Mouse (Mus musculus): ENCODE data around the gene Castor1. TPM values are rescaled to one million over a fixed set of nuclear protein-coding genes. Genes with fewer than 3 reads are reported as not detected.

Gene Castor1
- total and polyA plus RNA-seq, 3 experiments: 4.5 to 8.4 (median 8.2) TPM

DNA sequence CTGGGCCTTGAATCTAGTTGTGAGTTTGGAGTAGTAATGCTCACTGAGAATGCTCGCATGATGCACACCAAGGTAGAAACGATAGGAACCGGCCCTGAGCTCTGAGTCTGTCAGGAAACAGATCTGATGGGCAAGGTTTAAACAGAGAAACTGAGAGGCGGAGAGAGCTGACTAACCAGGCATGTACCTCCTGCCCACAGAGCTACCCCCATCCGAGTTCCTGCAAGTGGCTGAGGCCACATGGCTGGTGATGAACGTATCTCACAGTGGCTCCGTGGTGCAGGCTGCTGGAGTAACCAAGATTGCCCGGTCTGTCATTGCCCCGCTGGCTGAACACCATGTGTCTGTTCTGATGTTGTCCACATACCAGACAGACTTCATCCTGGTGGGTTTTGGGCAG, 1.9 kb downstream of the Castor1 start:
- Histone ChIP-seq H3K4me1 (ENCODE audit: insufficient read depth, low read depth, low read length) (peaks cover 80% of the 10 kb centered on the region), H3K4me3 (ENCODE audit: low read depth, low read length) (no peak overlapping the region; the same call in 1 of the 2 replicates), H3K9me3 (replicated peaks) (no peaks in the 10 kb centered on the region), H3K36me3 (replicated peaks) (peaks cover 37% of the 10 kb centered on the region), H3K27me3 (ENCODE audit: insufficient read depth, low read length) (peaks cover 2% of the 10 kb centered on the region; the same call in 1 of the 2 replicates)
- DNase-seq (ENCODE audit: low spot score) (no peak), ATAC-seq (ENCODE audit: extremely low read depth, insufficient number of reproducible peaks, low FRiP score, poor library complexity, severe bottlenecking) (no peak)
- TF ChIP-seq GATA2 (IDR thresholded peaks at IDR 0.05; ENCODE audit: borderline replicate concordance, low read depth, low read length): no peak
- TF ChIP-seq POLR2AphosphoS5 (IDR thresholded peaks at IDR 0.05; ENCODE audit: insufficient replicate concordance, low read depth, low read length): no peak
- TF ChIP-seq TAL1 (conservative IDR thresholded peaks at IDR 0.05; ENCODE audit: low read depth, low read length): no peak
- TF ChIP-seq GATA1 (IDR thresholded peaks at IDR 0.05; ENCODE audit: borderline replicate concordance, low read length): no peak
- TF ChIP-seq CTCF (IDR thresholded peaks at IDR 0.05; ENCODE audit: low read depth, low read length): no peak

DNA sequence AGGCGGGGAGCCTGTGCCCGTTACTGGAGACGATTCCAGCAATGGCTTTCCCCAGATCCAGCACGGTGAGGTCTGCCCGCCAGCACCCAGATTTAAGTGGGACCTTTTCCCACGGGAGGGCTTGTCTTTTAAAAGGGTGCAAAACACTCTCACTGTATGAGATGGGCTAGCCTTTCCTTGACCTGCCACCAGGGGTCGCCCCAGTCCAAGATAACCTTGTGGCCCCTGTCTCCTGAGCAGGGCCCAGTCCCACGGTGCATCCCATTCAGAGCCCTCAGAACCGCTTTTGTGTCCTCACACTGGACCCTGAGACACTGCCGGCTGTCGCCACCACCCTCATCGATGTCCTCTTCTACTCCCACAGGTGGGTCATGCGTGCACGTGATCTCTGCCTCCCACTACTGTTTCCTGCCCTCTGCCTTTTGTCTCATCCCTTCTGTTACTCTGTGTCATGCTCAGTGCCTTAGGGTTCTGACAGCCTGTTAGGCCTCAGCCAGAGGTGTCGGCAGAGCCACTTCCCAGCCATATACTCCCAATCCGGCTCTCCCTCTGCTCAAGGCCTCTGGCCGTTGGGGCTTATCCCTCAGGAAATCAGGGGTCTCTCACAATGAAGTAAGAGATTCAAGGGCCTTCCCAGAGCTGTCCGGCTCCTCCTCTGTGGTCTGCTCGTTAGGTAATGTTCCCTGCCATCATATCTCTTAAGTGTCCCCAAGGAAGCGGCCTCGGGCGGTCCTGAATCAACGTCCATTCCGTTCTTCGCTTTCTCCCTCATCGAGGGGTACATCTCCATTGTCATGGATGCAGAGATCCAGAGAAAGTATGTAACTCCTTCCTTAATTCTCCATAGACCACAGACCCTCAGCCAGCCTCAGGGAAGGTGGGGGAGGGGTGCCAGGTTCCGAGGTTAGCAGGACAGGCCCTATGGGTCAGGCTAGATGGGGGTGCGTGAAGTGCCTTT, 2.7 kb downstream of the Castor1 start:
- peak; percentile 74 for DNase-seq (ENCODE audit: low spot score)
- H3K4me3 ChIP-seq (ENCODE audit: low read depth, low read length): no peak overlapping the region; the same call in 1 of the 2 replicates
- TF ChIP-seq GATA2 (IDR thresholded peaks at IDR 0.05; ENCODE audit: borderline replicate concordance, low read depth, low read length) (no peak), TAL1 (conservative IDR thresholded peaks at IDR 0.05; ENCODE audit: low read depth, low read length) (no peak), POLR2AphosphoS5 (IDR thresholded peaks at IDR 0.05; ENCODE audit: insufficient replicate concordance, low read depth, low read length) (no peak), CTCF (IDR thresholded peaks at IDR 0.05; ENCODE audit: low read depth, low read length) (peak; percentile 94), GATA1 (IDR thresholded peaks at IDR 0.05; ENCODE audit: borderline replicate concordance, low read length) (no peak)
- peaks cover 88% of the 10 kb centered on the region for H3K4me1 ChIP-seq (ENCODE audit: insufficient read depth, low read depth, low read length)
- peaks cover 2% of the 10 kb centered on the region; the same call in 1 of the 2 replicates for H3K27me3 ChIP-seq (ENCODE audit: insufficient read depth, low read length)
- no peaks in the 10 kb centered on the region for H3K9me3 ChIP-seq (replicated peaks)
- ATAC-seq (ENCODE audit: extremely low read depth, insufficient number of reproducible peaks, low FRiP score, poor library complexity, severe bottlenecking): peak; percentile 25; the same call in 1 of the 2 replicates
- peaks cover 33% of the 10 kb centered on the region for H3K36me3 ChIP-seq (replicated peaks)

DNA sequence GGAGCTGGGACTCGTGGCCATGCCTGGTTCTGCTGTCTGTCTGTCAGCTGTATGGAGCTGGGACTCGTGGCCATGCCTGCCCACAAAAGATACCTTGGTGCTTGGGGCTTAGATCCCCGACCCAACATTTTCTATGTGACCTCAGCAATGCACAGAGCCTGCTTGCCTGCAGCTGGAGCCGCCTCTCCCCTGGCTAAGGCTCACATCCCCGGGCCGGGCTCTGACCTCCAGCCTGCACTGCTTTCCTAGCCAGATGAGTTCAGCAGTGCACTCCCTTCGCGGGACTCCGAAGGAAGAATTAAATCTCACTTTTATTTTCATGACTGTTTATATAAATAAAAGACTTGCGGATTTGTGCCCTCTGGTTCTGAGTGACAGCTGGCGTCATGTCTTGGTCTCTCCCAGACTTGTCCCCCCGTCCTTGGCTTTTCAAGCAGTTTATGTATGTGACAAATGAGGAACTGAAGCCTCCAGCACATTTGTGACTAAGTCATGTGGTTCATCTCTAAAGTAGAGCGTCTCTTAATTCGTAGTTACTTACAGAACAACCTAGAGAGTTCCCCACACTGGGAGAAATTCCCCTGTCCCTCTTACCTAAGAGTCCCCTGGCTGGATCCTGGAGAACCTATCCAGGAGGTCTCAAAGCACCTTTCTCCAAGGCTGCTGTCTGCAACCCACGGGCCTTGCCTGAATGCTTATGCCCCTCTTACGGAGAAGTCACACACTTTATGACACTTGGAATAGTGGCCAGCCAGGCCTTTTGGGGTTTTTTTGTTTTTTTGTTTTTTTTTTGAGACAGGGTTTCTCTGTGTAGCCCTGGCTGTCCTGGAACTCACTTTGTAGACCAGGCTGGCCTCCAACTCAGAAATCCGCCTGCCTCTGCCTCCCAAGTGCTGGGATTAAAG, 4.3 kb downstream of the Castor1 start:
- no peak for ATAC-seq (ENCODE audit: extremely low read depth, insufficient number of reproducible peaks, low FRiP score, poor library complexity, severe bottlenecking)
- peaks cover 2% of the 10 kb centered on the region; the same call in 1 of the 2 replicates for H3K27me3 ChIP-seq (ENCODE audit: insufficient read depth, low read length)
- H3K4me3 ChIP-seq (ENCODE audit: low read depth, low read length): no peak overlapping the region
- DNase-seq (ENCODE audit: low spot score): no peak
- no peaks in the 10 kb centered on the region for H3K9me3 ChIP-seq (replicated peaks)
- H3K4me1 ChIP-seq (ENCODE audit: insufficient read depth, low read depth, low read length): peaks cover 91% of the 10 kb centered on the region
- TF ChIP-seq CTCF (IDR thresholded peaks at IDR 0.05; ENCODE audit: low read depth, low read length): no peak
- TF ChIP-seq POLR2AphosphoS5 (IDR thresholded peaks at IDR 0.05; ENCODE audit: insufficient replicate concordance, low read depth, low read length): no peak
- no peak for TF ChIP-seq GATA2 (IDR thresholded peaks at IDR 0.05; ENCODE audit: borderline replicate concordance, low read depth, low read length)
- no peak for TF ChIP-seq TAL1 (conservative IDR thresholded peaks at IDR 0.05; ENCODE audit: low read depth, low read length)
- no peak for TF ChIP-seq GATA1 (IDR thresholded peaks at IDR 0.05; ENCODE audit: borderline replicate concordance, low read length)
- peaks cover 34% of the 10 kb centered on the region for H3K36me3 ChIP-seq (replicated peaks)

DNA sequence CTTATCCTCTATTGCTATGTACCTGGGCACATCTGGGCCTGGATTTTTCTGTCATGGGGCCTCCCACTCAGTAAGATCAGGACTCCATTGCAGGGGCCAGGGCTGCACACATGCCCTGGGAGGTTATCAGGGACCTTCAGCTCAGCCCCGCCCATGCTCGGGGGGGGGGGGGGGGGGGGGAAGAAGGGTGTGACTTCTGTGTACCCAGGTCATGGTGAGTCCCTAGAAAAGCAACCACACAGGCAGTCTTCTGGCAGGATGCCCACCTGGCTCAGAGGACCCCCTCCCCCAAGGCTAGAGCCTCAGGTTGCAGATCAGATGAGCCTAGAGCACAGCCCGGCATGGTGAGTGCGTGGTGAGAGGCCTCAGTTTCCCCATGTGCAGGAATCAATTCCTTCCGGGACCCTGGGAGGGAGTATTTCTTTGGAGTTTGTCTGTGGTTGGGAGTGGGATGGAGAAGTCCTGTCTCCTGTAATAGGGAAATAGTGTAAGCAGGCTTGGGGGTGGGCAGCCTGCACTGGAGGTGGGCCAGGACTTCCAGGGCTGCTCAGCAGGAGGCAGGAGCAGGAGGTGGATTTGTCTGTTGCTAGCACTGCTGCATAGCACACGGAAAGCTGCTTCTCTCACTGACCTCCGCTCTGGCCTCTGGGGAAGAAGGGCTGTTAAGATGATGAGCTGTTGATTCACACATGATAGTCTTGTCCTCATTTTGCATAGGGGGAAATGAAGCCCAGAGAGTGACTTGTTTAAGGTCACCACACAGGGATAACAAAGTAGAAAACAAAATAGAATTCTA, 5.6 kb downstream of the Castor1 start:
- no peaks in the 10 kb centered on the region for H3K27me3 ChIP-seq (ENCODE audit: insufficient read depth, low read length)
- ATAC-seq (ENCODE audit: extremely low read depth, insufficient number of reproducible peaks, low FRiP score, poor library complexity, severe bottlenecking): 0 out of 2 replicates have a peak, but pooled peaks have one; percentile 36
- peak overlapping the region; percentile 70 for H3K4me3 ChIP-seq (ENCODE audit: low read depth, low read length)
- H3K4me1 ChIP-seq (ENCODE audit: insufficient read depth, low read depth, low read length): peaks cover 89% of the 10 kb centered on the region
- no peaks in the 10 kb centered on the region for H3K9me3 ChIP-seq (replicated peaks)
- peaks cover 44% of the 10 kb centered on the region for H3K36me3 ChIP-seq (replicated peaks)
- no peak for TF ChIP-seq GATA1 (IDR thresholded peaks at IDR 0.05; ENCODE audit: borderline replicate concordance, low read length)
- TF ChIP-seq POLR2AphosphoS5 (IDR thresholded peaks at IDR 0.05; ENCODE audit: insufficient replicate concordance, low read depth, low read length): no peak
- TF ChIP-seq GATA2 (IDR thresholded peaks at IDR 0.05; ENCODE audit: borderline replicate concordance, low read depth, low read length): no peak
- TF ChIP-seq TAL1 (conservative IDR thresholded peaks at IDR 0.05; ENCODE audit: low read depth, low read length): no peak
- no peak for TF ChIP-seq CTCF (IDR thresholded peaks at IDR 0.05; ENCODE audit: low read depth, low read length)
- peak; percentile 71 for DNase-seq (ENCODE audit: low spot score)

DNA sequence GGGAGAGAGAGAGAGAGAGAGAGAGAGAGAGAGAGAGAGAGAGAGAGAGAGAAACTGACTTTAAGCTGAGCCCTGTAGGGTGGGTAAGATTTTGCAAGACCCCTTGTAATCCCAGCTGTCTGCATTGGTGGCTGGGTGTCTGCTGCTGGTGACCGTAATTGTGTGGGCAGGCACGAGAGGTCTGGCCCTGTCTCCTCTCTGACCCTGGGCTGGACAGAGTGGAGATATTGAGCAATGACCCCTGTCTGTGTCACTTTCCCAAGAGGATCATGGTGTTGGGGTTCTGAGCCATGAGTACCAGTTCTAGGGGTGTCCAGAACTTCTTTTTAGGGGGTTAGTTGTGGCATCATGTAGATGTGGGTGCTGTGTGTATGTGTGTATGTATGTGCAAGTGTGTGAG, 6.2 kb downstream of the Castor1 start:
- peak overlapping the region; percentile 70 for H3K4me3 ChIP-seq (ENCODE audit: low read depth, low read length)

More for the DNA sequence above, 6.2 kb downstream of the Castor1 start:
- H3K4me1 ChIP-seq (ENCODE audit: insufficient read depth, low read depth, low read length): peaks cover 89% of the 10 kb centered on the region
- ATAC-seq (ENCODE audit: extremely low read depth, insufficient number of reproducible peaks, low FRiP score, poor library complexity, severe bottlenecking) (no peak), DNase-seq (ENCODE audit: low spot score) (no peak)
- peaks cover 50% of the 10 kb centered on the region for H3K36me3 ChIP-seq (replicated peaks)
- no peaks in the 10 kb centered on the region for H3K27me3 ChIP-seq (ENCODE audit: insufficient read depth, low read length)
- no peaks in the 10 kb centered on the region for H3K9me3 ChIP-seq (replicated peaks)
- no peak for TF ChIP-seq GATA1 (IDR thresholded peaks at IDR 0.05; ENCODE audit: borderline replicate concordance, low read length)
- no peak for TF ChIP-seq CTCF (IDR thresholded peaks at IDR 0.05; ENCODE audit: low read depth, low read length)
- no peak for TF ChIP-seq POLR2AphosphoS5 (IDR thresholded peaks at IDR 0.05; ENCODE audit: insufficient replicate concordance, low read depth, low read length)
- TF ChIP-seq TAL1 (conservative IDR thresholded peaks at IDR 0.05; ENCODE audit: low read depth, low read length): no peak
- TF ChIP-seq GATA2 (IDR thresholded peaks at IDR 0.05; ENCODE audit: borderline replicate concordance, low read depth, low read length): no peak

All from G1E (cell line).